ENCODE assay signal across 8 mouse cellular contexts in genomic region chr12:3425375-3426341, GRCm38 (mm10). TPM values are rescaled to one million over a fixed set of nuclear protein-coding genes. Genes with fewer than 3 reads are reported as not detected.
DNase-seq lines count a peak whose midpoint lies in the region; ATAC-seq and TF ChIP-seq lines count a peak whose summit lies in the region.

No protein-coding gene starts in this region.

- H3K9me3 ChIP-seq in embryonic facial prominence, embryonic 13.5 days = no peaks in the 10 kb centered on the region
- no peaks in the 10 kb centered on the region for H3K9me3 ChIP-seq in hindbrain, embryonic 14.5 days (ENCODE audit: control insufficient read depth, low read length)
- H3K9me3 ChIP-seq in liver, embryonic 11.5 days (ENCODE audit: control insufficient read depth, low read length) = no peaks in the 10 kb centered on the region
- no peaks in the 10 kb centered on the region for H3K9me3 ChIP-seq in neural tube, embryonic 14.5 days (ENCODE audit: control insufficient read depth, low read length)

- DNase-seq in layer of hippocampus, adult 2 months (ENCODE audit: low spot score in 2 of 2) = peak; percentile 37 to 38
- DNase-seq in layer of hippocampus, adult 8-10 months (ENCODE audit: low spot score in 2 of 2) = no peak
- peak; percentile 51 for DNase-seq in R1 (ENCODE audit: low read depth, low spot score)
- DNase-seq in hindbrain, embryonic 14.5 days (ENCODE audit: low spot score) = peak; percentile 63
- no peak for DNase-seq in liver, embryonic 11.5 days (ENCODE audit: low spot score)
- no peak for DNase-seq in yolk sac, embryonic 10.5 days (ENCODE audit: low spot score)

- no peaks in the 10 kb centered on the region for H3K27me3 ChIP-seq in embryonic facial prominence, embryonic 13.5 days
- H3K27me3 ChIP-seq in hindbrain, embryonic 14.5 days (ENCODE audit: control insufficient read depth, insufficient read depth, low read length) = no peaks in the 10 kb centered on the region
- H3K27me3 ChIP-seq in liver, embryonic 11.5 days (replicated peaks; ENCODE audit: control insufficient read depth, insufficient read depth, low read length) = no peaks in the 10 kb centered on the region
- H3K27me3 ChIP-seq in neural tube, embryonic 14.5 days (ENCODE audit: control insufficient read depth, insufficient read depth, low read length) = no peaks in the 10 kb centered on the region; the same call in 1 of the 2 replicates

- peak; percentile 72 for TF ChIP-seq CTCF in layer of hippocampus, adult 2 months (conservative IDR thresholded peaks at IDR 0.05)

- ATAC-seq in embryonic facial prominence, embryonic 13.5 days (ENCODE audit: insufficient number of reproducible peaks, insufficient read depth, low FRiP score, low TSS enrichment, low read depth) = no peak
- ATAC-seq in hindbrain, embryonic 14.5 days (ENCODE audit: low FRiP score) = peak; percentile 46
- ATAC-seq in liver, embryonic 11.5 days (replicated peaks; ENCODE audit: low FRiP score) = peak; percentile 44
- ATAC-seq in neural tube, embryonic 14.5 days (ENCODE audit: low read depth) = peak; percentile 57

- peaks cover 20% of the 10 kb centered on the region for H3K4me1 ChIP-seq in embryonic facial prominence, embryonic 13.5 days
- H3K4me1 ChIP-seq in hindbrain, embryonic 14.5 days (replicated peaks; ENCODE audit: control insufficient read depth, insufficient read depth, low read length) = peaks cover 20% of the 10 kb centered on the region
- peaks cover 18% of the 10 kb centered on the region for H3K4me1 ChIP-seq in liver, embryonic 11.5 days (replicated peaks; ENCODE audit: control insufficient read depth, insufficient read depth, low read length)
- peaks cover 3% of the 10 kb centered on the region; the same call in 1 of the 2 replicates for H3K4me1 ChIP-seq in neural tube, embryonic 14.5 days (ENCODE audit: control insufficient read depth, insufficient read depth, low read length)

- H3K27ac ChIP-seq in layer of hippocampus, adult 2 months = peak overlapping the region; percentile 96
- peak overlapping the region; percentile 98 for H3K27ac ChIP-seq in embryonic facial prominence, embryonic 13.5 days
- H3K27ac ChIP-seq in hindbrain, embryonic 14.5 days = peak overlapping the region; percentile 91
- H3K27ac ChIP-seq in liver, embryonic 11.5 days (ENCODE audit: low read depth, low read length) = peak overlapping the region; percentile 100
- H3K27ac ChIP-seq in neural tube, embryonic 14.5 days (ENCODE audit: low read depth, low read length) = peak overlapping the region; percentile 95

- 41% methylated on average over 15 of the region's 15 CpGs for WGBS in embryonic facial prominence, embryonic 13.5 days
- 50% methylated on average over 15 of the region's 15 CpGs for WGBS in hindbrain, embryonic 14.5 days
- WGBS in liver, embryonic 11.5 days = 32% methylated on average over 15 of the region's 15 CpGs
- WGBS in neural tube, embryonic 14.5 days = 43% methylated on average over 15 of the region's 15 CpGs

- H3K4me3 ChIP-seq in layer of hippocampus, adult 2 months = peak overlapping the region; percentile 100
- peak overlapping the region; percentile 96 for H3K4me3 ChIP-seq in embryonic facial prominence, embryonic 13.5 days
- H3K4me3 ChIP-seq in hindbrain, embryonic 14.5 days (replicated peaks; ENCODE audit: low read length) = peak overlapping the region; percentile 78
- peak overlapping the region; percentile 99 for H3K4me3 ChIP-seq in liver, embryonic 11.5 days (ENCODE audit: low read depth, low read length)
- peak overlapping the region; percentile 95 for H3K4me3 ChIP-seq in neural tube, embryonic 14.5 days (ENCODE audit: low read depth, low read length)

- H3K36me3 ChIP-seq in embryonic facial prominence, embryonic 13.5 days = peaks cover 18% of the 10 kb centered on the region; the same call in 1 of the 2 replicates
- H3K36me3 ChIP-seq in hindbrain, embryonic 14.5 days (replicated peaks; ENCODE audit: control insufficient read depth, insufficient read depth) = no peaks in the 10 kb centered on the region
- 0 out of 2 replicates have a peak, but pooled peaks cover 6% of the 10 kb centered on the region for H3K36me3 ChIP-seq in liver, embryonic 11.5 days (ENCODE audit: control insufficient read depth, insufficient read depth, low read length)
- no peaks in the 10 kb centered on the region for H3K36me3 ChIP-seq in neural tube, embryonic 14.5 days (ENCODE audit: control insufficient read depth, insufficient read depth, low read length)

- peak overlapping the region; percentile 60 for H3K4me2 ChIP-seq in embryonic facial prominence, embryonic 13.5 days
- peak overlapping the region; percentile 70 for H3K4me2 ChIP-seq in hindbrain, embryonic 14.5 days (replicated peaks)
- H3K4me2 ChIP-seq in liver, embryonic 11.5 days = peak overlapping the region; percentile 87
- H3K4me2 ChIP-seq in neural tube, embryonic 14.5 days (ENCODE audit: low read depth, low read length) = peak overlapping the region; percentile 57

- H3K9ac ChIP-seq in embryonic facial prominence, embryonic 13.5 days = peak overlapping the region; percentile 58
- H3K9ac ChIP-seq in hindbrain, embryonic 14.5 days = peak overlapping the region; percentile 52
- H3K9ac ChIP-seq in liver, embryonic 11.5 days (ENCODE audit: low read depth, low read length) = peak overlapping the region; percentile 69
- peak overlapping the region; percentile 76 for H3K9ac ChIP-seq in neural tube, embryonic 14.5 days (replicated peaks; ENCODE audit: low read depth, low read length)

RNA-seq across cellular contexts. Expression of gene Asxl2, which starts 1.0 kb away (rescaled TPM):
- total RNA-seq in layer of hippocampus, adult 2 months (2021) = 10 to 100 TPM; 32.6 to 34.3 TPM
- 10 to 100 TPM; 31.1 to 34.9 (median 33.2) TPM for total RNA-seq in layer of hippocampus, adult 8-10 months (2022)
- 21.4 and 23.2 TPM in 2 replicates for polyA plus RNA-seq in embryonic facial prominence, embryonic 13.5 days (2015; fragmentation: Nextera tagmentation; extraction: Ambion mirVana)
- polyA plus RNA-seq in hindbrain, embryonic 14.5 days (2014; fragmentation: Nextera tagmentation; extraction: Ambion mirVana) = 11.8 and 12.4 TPM in 2 replicates
- polyA plus RNA-seq in liver, embryonic 11.5 days (2014; fragmentation: Nextera tagmentation; extraction: Ambion mirVana) = 21.4 and 23.4 TPM in 2 replicates
- 14.7 and 15.3 TPM in 2 replicates for polyA plus RNA-seq in neural tube, embryonic 14.5 days (2014; fragmentation: Nextera tagmentation; extraction: Ambion mirVana)

Comparison
In these comparisons a context has a peak if more than half of its experiments do, and no peak if none do; other contexts are left out.
1. DNase-seq: peak in layer of hippocampus, adult 2 months (2 of 2), R1 (single experiment) and hindbrain, embryonic 14.5 days (single experiment); none in layer of hippocampus, adult 8-10 months (0 of 2), liver, embryonic 11.5 days (single experiment) and yolk sac, embryonic 10.5 days (single experiment).
2. Peak in every context shown above with its lines, with median percentiles within 50 percentile points of each other: H3K27ac ChIP-seq, H3K4me3 ChIP-seq, H3K4me2 ChIP-seq and H3K9ac ChIP-seq.